Mouse (Mus musculus) left cerebral cortex, adult 9 months (tissue): ENCODE data around the gene 2210010C04Rik.

ENCODE experiments used
- DNase-seq, 2 experiments: peaks; one replicate each; pipeline ENCODE4 v3.0.0; 2022; ENCODE audit warnings: low spot score in 2 of 2

Gene 2210010C04Rik

GRCm38 (mm10) chr6:41035409-41035808 lies at the start of gene 2210010C04Rik:
Gene 2210010C04Rik (minus strand): TSS chr6:41035509.
- no peak for DNase-seq

GRCm38 (mm10) chr6:41080121-41080520 lies 44.8 kb upstream of the 2210010C04Rik start:
- no peak for DNase-seq

GRCm38 (mm10) chr6:41078539-41079303 lies 43.4 kb upstream of the 2210010C04Rik start:
- no peak for DNase-seq

- no peak for DNase-seq
Observed at GRCm38 (mm10) chr6:41075753-41076152, 40.4 kb upstream of the 2210010C04Rik start.

GRCm38 (mm10) chr6:41063332-41063731 lies 28.0 kb upstream of the 2210010C04Rik start:
- DNase-seq, result no peak

GRCm38 (mm10) chr6:41062746-41063145 lies 27.4 kb upstream of the 2210010C04Rik start:
- DNase-seq, result no peak

- DNase-seq, result no peak
Observed at GRCm38 (mm10) chr6:41062081-41062480, 26.8 kb upstream of the 2210010C04Rik start.

GRCm38 (mm10) chr6:41061085-41061484 lies 25.8 kb upstream of the 2210010C04Rik start:
- no peak for DNase-seq

GRCm38 (mm10) chr6:41057653-41058052 lies 22.3 kb upstream of the 2210010C04Rik start:
- DNase-seq, result peak; percentile 8 to 14

- DNase-seq, result peak in 1 of 2 experiments; percentile 47
Observed at GRCm38 (mm10) chr6:41055581-41055980, 20.3 kb upstream of the 2210010C04Rik start.

GRCm38 (mm10) chr6:41054379-41054778 lies 19.1 kb upstream of the 2210010C04Rik start:
- DNase-seq, result no peak

- DNase-seq, result no peak
Observed at GRCm38 (mm10) chr6:41051824-41052223, 16.5 kb upstream of the 2210010C04Rik start.

GRCm38 (mm10) chr6:41048602-41049001 lies 13.3 kb upstream of the 2210010C04Rik start:
- DNase-seq, result peak; percentile 6 to 24

GRCm38 (mm10) chr6:41047961-41048360 lies 12.7 kb upstream of the 2210010C04Rik start:
- no peak for DNase-seq

GRCm38 (mm10) chr6:41047202-41047601 lies 11.9 kb upstream of the 2210010C04Rik start:
- DNase-seq, result no peak

- DNase-seq, result no peak
Observed at GRCm38 (mm10) chr6:41046553-41046952, 11.2 kb upstream of the 2210010C04Rik start.

- no peak for DNase-seq
Observed at GRCm38 (mm10) chr6:41044753-41045152, 9.4 kb upstream of the 2210010C04Rik start.

GRCm38 (mm10) chr6:41044314-41044713 lies 9.0 kb upstream of the 2210010C04Rik start:
- no peak for DNase-seq

GRCm38 (mm10) chr6:41032802-41033201 lies 2.5 kb downstream of the 2210010C04Rik start:
- no peak for DNase-seq

GRCm38 (mm10) chr6:41032231-41032630 lies 3.1 kb downstream of the 2210010C04Rik start:
- peak in 1 of 2 experiments; percentile 3 for DNase-seq

- no peak for DNase-seq
Observed at GRCm38 (mm10) chr6:41030821-41031220, 4.5 kb downstream of the 2210010C04Rik start.

GRCm38 (mm10) chr6:41027053-41027452 lies 8.3 kb downstream of the 2210010C04Rik start:
- no peak for DNase-seq

- no peak for DNase-seq
Observed at GRCm38 (mm10) chr6:41025873-41026650, 9.2 kb downstream of the 2210010C04Rik start.
